Mouse (Mus musculus) neural tube, embryonic 10.5 days (tissue): Measurements from ENCODE around the gene Lhx5.

Experiments
- DNase-seq: peaks from one replicate; pipeline ENCODE4 v3.0.0-alpha.2; 2017; ENCODE audit warnings: low spot score; ENCODE audit errors: extremely low spot score

Lhx5 gene

DNA sequence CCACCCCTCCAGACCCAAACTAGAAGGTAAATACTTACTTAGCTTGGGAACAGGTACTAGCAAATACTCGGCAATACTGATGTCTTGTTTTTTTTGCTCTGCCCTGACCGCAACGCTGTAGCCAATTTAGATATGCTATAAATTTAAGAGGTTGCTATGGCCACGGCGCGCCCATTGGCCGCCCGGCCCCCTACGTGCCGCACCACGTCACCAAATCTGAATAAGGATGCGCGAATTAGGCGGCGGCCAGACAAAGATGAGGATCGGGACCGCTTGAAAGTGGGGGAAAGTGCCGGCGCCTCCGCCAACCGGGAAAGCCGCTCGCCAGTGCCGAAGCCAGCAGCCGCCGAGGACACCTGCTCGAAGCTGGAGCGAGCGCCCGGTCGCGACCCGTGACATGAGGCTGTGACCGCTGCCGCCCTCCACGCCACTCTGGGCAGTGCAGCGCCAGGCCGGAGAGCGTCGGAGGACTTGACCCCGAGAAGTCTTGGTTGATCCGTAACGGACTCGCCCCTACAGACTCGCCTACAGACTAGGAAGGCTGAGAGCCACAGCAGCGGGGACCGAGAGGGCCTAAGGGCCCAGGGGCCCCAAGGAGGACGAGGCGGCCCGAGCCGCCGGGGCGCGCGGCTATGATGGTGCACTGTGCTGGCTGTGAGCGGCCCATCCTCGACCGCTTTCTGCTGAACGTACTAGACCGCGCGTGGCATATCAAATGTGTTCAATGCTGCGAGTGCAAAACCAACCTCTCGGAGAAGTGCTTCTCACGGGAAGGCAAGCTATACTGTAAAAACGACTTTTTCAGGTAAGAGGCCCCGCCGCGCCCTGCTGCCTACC is at the start of gene Lhx5:
Lhx5 (plus strand) TSS at position 51 of the 837 bp plus-strand sequence.
- peak; percentile 59 for DNase-seq

DNA sequence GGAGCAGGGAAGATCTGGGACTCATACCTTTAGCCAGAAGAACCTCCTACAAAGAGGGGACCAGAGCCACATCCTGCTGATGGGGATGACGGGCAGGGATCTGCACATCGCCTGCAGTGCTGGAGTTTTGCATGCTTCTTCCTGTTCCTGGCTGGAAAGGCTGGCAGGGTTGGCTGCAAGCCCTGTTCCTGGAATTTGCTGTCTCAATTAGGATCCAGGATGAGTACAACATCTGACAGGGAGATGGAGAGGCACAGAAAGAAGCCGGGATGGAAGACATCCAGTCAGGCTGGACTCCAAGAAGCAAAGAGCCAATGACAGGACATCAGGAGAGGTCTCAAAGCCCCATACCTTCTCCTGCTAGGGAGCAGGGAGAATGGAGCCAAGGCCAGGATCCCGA is 45.1 kb upstream of the Lhx5 start:
- DNase-seq, result no peak

DNA sequence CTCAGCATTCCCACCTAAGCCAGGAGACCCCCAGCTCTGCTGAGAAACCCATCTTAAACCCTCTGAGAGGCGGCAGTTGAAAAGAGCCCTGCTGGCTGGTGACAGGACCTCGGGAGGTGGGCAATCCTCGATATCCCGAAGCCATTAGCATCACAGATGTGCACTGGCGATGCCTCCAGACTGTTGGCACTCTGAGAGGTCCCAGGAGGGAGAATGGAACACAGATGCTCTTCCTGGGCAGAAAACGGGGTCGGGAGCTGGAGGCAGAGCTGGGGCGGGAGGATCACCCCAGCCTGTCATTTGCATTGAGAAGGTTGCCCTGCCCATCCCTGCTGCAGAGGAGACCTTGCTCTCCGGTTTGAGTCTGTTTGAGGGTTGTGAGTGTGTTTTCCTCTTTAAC is 42.7 kb upstream of the Lhx5 start:
- no peak for DNase-seq

DNA sequence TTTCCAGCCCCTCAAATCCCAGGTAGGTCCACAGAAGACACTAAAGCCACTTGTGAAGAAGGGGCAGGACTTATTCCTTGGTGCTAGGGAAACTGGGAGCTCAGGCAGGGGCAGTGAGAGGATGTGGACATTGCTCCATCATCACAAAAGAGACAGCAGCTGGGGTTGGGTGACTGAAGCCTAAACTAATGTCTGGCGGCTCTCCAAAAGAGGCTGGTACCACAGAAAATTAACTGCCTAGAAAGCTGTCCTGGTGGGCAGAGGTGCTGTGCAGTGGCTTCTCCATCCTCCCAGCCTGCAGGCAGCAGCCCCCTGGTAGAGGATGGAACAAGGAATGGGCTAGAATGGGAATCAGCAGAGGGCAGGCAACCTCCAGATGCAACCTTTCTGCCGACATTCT is 41.5 kb upstream of the Lhx5 start:
- DNase-seq, result no peak

DNA sequence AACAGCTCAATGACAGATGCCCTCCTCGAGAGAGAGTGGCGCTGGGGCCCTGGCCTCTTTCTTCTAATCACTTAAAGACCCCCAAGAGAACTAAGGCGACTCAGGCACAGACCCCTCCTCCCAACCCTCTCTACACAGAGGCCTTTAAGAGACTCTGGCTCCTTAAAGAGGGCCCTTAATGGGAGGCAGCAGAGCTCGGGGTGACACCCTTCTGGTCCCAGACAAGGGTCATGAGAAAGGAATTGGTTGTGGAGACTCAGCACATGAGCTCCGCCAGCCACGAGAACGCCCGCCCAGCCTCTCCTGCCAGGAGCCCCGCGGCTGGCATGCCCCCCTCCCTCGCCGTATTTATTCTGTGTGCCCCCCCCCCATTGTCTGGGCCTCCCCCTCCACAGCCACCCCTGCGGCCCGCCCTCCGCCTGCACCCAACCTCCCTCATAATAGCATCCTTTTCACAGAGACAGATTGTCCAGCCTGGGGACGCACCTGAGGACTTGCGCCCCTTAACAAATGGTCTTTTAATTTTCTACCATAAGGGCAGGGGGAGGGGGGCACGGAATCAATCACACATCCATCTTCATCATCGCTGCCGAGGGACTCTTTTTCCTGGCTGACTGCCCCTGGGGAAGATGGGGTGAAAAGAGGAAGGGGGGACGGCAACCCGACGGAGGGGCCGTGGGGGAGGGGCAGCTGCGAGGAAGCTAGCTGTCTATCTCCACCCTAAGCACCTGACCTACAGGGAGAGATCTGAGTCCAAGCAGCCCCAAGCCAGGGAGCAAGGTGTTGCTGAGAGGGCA is 37.4 kb upstream of the Lhx5 start:
- peak; percentile 29 for DNase-seq

DNA sequence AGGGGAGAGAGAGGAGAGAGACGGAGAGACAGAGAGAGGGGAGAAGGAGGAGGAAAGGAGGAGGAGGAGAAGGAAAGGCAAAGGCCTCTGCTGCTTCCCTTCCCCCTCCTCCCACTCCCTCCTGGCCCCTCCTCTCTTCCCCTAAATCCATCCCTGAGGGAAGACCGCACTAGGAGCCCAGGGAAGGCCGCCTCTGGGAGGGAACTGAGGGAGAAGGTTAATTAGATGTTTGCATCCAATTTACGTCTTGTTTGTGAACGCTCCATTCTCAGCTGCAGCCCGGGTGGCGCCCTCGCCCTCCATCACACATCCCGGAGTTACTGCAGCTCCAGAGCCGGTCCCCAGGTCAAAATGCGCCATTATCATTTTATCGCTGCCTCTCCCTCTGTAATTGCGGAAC is 33.5 kb upstream of the Lhx5 start:
- peak; percentile 16 for DNase-seq

DNA sequence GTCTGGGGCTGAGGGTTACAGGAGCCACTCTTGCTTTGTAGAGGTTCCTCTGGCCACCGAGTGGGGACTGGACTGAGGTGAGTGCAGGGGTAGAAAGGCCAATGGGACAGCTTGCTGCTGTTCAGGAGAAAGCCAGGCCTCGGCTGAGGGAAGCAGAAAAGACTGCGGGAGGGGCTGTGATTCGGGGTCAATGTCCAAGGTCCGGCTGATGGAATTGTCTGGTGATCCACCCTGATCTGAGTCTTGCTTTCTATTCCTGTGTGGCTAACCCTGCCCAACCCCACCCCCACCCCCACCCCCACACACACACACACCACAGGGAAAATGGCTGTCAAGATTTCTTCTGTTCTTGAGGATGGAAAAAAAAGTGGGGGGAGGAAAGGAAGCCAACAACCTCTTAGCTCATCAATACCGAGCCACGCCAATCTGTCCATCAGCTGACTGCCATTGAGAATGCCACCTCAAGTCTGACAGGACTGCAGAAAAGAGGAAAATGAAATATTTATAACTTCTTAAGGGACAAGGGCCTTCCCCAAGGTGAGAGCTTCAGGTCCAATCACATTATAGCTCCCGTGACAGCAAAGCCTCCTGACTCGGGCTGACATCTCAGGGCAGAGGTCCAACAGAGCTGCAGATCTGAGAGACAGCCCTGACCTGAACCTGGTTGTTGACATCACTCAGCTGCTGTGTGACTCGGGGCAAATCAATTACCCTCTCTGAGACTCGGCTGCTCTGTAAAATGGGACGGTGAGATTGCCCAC is 26.5 kb upstream of the Lhx5 start:
- DNase-seq, result no peak

DNA sequence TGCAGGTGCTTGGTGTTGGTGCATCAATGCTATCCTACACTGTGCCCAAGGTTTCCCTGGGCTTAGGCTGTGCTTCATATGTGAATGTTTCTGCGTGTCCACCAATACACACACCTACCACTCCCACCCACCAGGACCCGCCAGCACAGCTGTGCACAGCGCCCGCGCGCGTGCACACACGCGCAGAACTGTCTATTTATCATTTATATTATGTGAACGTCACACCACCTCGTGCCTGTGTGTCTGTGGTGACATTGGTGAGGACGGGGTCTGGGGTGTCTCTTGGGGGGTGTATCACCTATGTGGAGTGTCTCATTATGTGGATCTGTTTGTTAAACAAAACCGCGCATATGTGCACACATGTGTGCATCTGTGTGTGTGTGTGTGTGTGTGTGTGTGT is 22.6 kb upstream of the Lhx5 start:
- DNase-seq, result no peak

DNA sequence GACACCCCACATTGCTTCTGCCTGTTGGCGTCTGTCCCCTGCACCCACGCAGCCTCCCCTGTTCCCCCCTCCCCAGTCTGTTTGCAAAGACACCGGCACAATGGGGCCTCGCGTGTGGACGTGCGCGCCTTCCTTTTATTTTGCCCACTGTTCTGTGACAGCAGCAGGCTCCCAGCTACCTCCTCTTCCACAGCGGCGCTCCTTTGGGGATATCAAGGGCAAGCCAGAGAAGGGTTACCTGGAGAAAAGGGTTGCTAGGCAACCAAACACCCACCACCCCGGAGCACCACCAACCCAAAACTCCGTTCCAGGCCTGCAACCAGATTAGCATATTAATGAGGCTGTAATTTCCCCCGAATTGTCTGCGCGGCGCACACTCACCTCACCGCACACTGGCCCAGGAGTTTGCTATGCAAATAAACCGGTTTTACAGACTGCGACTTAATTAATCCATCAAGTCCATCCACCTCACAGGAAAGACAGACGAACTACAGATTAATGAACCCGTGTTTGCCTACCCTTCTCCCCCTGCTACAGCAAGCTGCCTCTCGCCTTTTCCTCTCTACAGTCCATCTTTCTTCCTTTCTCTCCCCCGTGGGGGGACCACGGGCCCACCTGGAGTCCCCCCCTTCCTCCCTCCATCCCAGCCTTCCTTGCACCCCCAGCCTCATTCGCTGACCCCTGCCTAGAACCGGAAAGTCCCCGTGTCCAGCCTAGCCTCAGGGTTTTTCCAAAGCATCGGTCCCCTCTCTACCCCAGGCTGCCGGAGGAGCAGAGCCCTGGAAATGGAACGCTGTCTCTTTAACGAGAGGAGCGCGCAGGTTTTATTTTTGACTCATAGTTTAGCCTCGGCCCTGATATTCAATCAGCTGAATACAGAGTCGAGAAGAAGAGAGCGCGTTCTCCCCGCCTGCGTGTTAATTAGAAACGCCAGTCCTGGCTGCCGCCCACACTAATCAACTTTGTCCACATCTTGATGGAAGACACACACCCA is 21.8 kb upstream of the Lhx5 start:
- no peak for DNase-seq

DNA sequence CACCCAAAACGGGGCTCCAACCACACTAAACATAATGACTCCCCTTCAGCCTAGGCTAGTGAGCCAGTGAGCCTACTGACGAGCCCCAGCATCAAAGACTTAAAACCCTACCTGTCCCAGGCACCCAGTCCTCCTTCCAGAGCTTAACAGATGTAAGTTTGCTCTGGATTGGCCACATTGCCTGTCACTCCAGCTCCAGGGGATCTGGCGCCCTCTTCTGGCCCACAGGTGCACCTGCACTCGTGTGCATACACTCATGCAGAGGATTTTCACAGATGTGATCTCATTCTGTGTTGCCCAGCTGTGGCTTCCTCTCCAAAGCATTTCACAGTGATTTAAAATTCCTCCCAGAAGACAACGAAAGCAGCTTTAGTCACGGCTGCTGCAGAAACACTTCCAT is 18.1 kb upstream of the Lhx5 start:
- DNase-seq, result no peak

DNA sequence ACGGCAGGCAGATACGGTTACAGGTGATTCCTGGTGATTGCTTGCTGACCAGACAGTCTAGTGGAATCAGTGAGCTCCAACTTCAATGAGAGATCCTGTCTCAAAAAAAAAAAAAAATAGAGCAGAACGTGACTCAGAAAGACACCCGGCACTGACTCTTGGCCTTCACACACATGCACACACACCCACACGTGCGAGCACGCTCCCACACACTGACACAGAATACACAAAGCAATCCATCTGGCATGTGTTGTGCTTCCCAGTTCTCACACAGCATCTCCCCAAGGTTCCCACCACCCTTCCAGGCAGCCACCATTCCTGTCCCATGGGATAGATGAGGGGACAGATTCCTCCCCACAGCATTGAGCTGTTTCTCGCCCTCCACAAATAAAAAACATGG is 11.4 kb upstream of the Lhx5 start:
- DNase-seq, result no peak

DNA sequence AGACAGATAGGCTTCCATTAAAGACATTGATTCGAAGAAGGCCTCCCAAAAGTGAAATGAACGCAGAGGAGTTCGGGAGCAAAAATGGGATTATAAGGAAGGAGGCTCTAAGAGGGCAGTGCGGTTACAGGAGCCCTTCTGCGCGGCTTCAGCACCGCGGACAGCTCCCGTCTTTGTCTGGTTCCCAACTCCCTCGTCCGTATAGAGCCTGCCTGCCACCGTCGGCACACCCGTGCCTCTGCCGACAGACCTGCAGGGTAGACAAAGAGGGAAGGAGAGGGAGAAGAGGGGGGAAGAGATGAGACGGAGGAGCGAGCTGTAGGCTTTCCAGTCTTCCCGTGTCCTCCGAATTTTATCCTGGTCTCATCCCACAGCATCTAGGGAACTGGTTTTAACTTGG is 7.5 kb upstream of the Lhx5 start:
- DNase-seq, result peak; percentile 88

DNA sequence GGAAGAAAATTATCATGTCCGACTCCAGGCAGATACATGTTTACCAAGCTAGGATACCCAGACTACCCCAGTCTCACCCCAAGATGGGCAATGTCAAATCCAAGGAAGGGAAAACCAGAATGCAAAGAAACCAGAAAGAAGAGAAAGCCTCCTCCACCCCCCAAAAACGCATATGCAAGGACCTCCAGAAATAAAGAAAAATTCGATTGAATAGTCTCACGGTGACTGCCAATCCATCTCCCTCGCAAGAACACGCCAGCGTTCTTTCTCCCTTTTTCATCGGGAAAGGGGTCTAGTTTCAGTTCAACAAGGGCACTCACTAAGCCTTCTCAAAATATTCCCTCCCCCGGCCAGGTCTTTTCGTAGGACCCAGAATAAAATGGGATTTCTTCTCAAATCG is 6.8 kb upstream of the Lhx5 start:
- no peak for DNase-seq

DNA sequence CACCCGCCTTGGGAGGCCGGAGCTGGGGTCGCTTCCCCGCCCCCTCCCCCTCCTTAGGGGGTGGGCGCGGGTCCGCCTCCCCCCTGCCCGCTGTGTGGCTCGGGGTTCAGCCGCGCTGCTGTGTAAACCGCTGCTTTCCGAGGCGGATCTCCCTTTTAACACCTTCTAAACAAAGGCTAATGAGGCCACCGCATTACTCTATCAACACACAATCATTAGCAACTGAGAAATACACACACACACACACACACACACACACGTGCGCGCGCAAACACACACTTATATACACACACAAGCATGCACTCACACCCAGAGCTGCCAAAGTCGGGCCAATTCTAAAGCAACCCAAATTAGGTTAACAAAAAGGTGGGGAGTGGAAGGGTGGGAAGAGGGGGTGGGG is 5.8 kb upstream of the Lhx5 start:
- no peak for DNase-seq

DNA sequence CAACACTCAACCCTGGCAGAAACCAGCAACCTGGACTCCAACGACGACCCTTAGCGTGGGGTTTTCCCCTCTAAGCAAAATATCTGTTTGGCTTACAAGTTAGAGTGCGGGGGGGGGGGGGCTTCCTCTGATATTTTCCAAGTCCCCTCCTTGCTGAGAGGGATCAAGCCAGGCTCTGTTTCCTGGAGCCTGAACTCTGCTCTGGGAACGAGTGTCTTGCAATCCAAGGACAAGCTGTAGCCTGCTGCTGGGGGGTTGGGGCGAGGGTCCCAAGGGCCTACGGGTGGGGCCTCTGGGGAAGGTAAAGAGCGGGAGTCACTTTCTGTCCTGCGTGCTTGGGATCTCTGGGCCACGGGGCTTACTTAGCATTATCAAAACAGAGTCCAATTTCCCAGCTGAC is 4.9 kb upstream of the Lhx5 start:
- DNase-seq, result no peak

DNA sequence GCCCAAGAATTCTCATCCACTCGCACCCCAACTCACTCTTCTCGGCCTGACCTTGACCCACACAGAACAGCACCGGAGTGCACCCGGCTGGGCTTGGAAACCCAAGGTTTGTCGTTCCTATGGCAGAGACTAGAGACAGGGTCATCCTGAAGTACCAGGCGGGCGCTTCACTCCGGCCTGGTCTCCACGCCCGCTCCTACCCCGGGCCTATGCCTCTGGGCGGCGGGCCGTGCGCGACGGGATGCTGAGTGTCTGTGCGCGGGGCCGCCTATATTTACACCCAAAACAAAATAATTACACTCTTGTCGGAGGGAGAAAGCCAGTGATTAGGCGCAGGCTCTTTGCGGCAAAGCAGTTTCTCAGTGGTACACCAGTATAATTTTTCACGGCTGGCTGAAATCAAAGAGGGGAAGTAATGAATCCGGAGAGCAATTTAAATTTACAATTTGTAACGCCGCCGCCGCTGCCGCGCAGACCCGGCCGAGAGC is 4.0 kb upstream of the Lhx5 start:
- peak; percentile 51 for DNase-seq

DNA sequence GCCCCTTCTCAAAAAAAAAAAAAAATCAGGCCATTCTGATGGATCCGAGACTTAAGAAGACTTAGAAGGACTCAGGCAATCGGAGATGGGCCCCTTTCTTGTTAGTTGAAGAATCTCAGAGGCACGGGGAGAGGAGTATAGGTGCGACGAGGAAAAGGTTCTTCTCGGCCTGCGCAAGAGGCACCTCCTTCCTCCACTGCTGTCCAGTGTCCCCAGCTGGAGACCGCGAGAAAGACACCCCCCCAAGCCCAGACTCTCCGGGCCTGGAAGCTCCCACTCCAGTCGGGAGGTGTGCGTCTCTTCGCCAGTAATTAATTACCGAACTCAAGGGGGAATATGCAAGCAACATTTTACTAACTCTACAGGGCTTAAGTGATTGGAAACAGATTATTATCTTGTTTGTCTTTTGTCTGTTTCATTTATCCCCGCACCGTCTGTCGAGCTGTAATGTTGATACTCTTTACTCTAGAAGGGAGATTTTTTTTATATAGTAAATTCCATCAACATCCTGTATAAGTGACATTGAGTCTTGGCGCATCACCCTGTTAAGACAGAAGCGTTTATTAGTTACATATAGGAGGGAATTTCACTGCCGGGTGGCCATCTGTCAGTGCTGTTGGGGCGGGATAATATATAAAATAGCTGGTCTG is 3.2 kb upstream of the Lhx5 start:
- no peak for DNase-seq

DNA sequence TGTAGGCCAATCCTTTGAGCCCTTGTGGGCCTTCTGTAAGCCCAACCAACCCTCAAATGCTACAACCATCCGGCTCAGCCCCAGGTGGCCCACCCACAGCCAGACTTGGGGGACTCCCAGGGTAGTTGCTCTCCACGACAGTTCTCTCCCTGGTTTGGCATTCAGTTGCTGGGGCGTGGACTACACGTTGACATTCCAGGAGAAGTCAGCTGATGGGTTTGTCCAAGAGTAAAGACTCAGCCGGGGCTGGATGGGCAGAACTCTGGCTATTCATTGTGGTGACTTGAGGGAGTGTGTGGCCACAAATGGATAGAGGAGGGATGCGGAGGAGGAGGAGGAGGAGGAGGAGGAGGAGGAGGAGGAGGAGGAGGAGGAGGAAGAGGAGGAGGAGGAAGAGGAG is 2.5 kb upstream of the Lhx5 start:
- DNase-seq, result peak; percentile 37

DNA sequence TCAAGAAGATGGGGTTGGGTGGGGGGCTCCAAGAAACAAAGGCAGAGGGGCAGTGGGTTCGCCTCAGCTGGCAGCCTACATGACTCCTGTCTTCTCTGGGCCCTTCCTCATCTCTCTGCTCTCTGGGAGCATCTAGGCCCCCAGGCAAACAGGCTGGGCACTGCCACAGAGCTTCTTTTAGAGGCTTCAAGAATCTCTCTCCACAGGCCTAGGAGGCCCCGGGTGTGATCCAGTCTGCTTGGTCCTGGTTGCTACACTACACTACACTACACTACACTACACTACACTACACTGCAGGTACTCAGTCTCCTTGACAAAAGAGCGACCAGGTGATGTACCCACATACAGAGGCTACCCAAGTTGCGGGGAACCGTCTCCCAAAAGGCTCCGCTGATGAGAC is 1.8 kb upstream of the Lhx5 start:
- no peak for DNase-seq

DNA sequence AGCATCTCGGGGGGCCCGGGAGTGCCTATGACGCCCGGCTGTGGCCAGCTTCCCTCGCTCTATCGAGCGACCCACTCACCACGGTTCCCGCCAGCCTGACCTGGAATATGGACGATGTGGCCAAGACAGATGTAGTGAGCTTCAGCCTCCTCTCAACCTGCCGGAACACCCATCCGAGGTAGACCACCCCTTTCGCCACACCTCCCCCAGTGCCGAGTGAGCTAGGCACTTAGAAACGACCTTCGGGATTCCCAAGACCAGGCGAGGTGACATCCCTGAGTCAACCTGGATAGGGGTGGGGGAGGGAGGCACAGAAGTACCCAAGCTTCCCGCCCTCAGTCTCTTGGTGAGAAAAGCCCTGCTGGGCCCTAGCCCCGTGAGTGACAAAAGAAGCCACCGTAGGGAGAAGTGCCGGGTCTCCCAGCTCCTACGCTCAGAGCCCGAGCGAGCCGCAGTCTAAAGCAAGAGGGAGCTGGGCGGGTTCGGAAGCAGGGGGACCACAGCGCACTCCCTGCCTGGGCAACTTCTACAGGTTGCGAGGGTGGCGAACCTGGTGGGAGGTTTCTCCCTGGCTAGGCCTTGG is 407 bp upstream of the Lhx5 start:
- peak; percentile 58 for DNase-seq
